Mouse (Mus musculus) cerebral cortex, adult 2 months (tissue): ENCODE measurements around the gene Sec24c.

Experiments
- WGBS: fragments of 180-500 bp; shearing (Covaris S2); methylation state at CpG from one replicate; pipeline ENCODE4 v1.1.7; 2018; 5-methylcytosine and 5-hydroxymethylcytosine counted together

The Sec24c gene

DNA sequence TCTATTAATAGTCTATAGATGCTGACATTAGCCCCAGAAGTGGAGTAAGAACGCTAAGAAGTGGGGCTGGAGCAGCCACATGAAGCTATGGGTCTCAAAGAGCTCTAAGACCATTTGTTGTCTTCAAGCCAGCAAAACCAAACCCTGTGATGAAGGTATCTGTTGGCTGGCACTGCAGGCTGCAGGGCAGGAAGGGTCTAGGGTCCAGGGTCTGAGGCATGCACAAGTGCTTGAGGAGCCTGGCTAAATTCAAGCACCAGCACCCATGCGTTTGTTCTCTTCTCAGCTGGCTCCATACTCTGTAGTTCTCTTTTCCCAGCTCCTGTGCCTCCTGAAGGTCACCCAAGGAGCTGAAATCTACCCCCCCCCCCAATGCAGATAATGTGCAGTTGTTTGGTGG, 60.9 kb downstream of the Sec24c start:
- WGBS, result 50% methylated on average over 2 of the region's 2 CpGs

DNA sequence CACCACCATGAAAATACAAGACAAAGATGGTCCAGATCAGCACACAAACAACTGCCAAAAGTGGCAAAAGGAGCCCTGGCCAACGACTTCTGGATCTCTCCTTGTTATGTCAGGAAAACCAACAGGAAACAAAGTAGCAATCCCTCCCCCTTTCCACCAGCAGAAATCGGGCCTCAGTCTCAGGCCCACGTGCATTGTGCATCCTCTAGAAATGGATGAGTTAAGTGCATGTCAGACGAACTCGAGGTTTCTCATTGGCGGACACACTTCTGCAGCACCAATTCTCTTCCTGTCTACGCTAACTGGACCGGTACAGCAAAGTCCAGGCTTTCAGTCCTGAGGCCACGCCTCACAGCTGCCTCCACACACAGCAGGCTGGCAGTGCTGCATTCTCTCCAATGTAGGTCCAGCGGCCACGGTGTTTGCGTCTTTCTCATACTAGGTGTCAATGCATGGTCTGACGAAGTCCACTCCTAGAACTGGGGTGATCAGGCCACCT, 61.8 kb downstream of the Sec24c start:
- 75% methylated on average over 13 of the region's 13 CpGs for WGBS

DNA sequence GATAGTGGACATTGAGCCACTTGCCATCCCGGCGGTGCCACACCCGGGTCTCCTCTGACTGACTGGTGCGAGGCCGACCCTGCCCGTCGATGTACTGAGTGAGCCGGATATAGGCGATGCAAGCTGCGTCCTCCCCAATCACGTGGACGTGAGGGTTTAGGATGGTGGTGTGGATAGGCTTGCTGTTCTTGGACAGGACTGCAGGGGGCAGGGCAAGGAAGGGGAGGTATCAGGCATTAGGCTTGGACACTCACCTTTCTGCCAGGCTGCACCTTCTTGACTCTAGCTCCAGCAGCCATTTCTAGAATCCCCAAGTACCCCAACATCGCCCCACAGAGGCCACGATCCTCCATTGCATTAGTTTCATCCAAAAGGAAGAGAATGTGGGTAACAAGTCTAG, 63.2 kb downstream of the Sec24c start:
- 22% methylated on average over 14 of the region's 14 CpGs for WGBS

DNA sequence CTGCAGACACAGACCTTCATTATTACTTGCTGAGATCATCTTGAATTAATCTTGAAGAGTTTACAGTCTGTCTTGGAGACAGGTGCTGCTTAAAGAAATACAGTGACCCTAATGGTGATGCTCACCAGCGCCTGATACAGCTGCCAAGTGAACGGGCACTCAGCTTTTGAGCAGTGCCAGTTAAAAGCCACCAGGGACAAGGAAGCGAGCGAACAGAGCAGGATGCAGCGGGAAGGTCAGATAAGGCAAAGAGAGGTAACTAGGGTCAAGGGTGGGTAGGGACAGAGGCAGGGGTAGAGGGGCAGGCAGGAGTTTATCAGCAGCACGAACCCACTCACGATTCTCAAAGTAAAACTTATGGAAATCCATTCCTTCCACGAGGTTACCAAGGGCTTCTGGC, 64.4 kb downstream of the Sec24c start:
- WGBS, result 87% methylated on average over 8 of the region's 8 CpGs

DNA sequence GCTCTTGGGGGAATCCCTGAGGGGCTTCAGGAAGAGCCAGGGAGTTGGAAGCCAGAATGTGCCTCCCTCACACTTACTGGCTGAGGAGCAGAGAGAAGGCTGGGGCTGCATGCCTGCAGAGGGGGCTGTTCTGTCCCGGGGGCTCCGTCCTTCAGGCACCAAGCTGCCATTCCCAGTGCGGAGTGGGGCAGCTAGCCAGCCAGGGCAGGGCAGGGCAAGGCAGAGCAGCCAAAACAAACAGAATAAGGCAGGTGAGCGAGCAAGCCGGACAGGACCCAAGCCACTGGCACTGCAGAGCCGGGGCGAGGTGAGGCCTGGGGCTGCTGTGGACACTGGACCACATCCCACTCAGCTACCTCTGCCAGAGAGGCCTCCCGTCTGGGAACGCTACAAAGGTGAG, 67.2 kb downstream of the Sec24c start:
- WGBS, result 88% methylated on average over 9 of the region's 9 CpGs

DNA sequence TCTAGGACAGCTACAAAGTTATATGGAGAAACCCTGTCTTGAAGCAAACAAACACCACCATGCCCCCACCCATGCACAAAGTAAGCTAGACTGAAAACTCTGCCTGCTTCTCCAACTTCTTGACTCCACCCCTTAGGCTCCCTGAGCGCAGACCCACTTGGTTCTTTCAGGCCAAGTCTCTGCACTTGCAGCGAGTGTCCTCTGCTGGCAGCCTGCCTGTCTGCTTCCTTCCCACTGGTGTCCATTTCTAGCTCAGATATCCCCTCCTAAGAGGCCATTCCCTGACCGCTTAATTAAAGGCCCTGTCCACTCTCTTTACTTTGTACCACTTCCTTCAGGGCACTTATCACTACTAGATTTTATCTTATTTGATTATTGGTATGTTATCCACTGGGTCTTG, 69.5 kb downstream of the Sec24c start:
- WGBS, result 63% methylated on average over 3 of the region's 3 CpGs
